Mouse (Mus musculus) thymus, adult 2 months (tissue): ENCODE data around the gene Colgalt1. TPM values are rescaled to one million over a fixed set of nuclear protein-coding genes. Genes with fewer than 3 reads are reported as not detected.

ENCODE experiments used
- DNase-seq: peaks from one replicate; pipeline ENCODE4 v3.0.0; 2021
- H3K27ac ChIP-seq: fragments of 200-500 bp; 2 replicates; pipeline ENCODE4 v1.5.1; 2012; ENCODE audit warnings: low read length, control low read depth; ENCODE audit not compliant: control insufficient read depth, insufficient read depth
- H3K27me3 ChIP-seq: fragments of 200-500 bp; 2 replicates; pipeline ENCODE4 v1.6.1; 2012; ENCODE audit warnings: mild to moderate bottlenecking, low read length, moderate library complexity, mixed read lengths; ENCODE audit not compliant: control insufficient read depth, insufficient read depth
- H3K36me3 ChIP-seq: fragments of 200-500 bp; 2 replicates; pipeline ENCODE4 v1.6.1; 2012; ENCODE audit warnings: mild to moderate bottlenecking, low read length, moderate library complexity; ENCODE audit not compliant: control insufficient read depth, insufficient read depth
- H3K4me1 ChIP-seq: fragments of 200-500 bp; replicated peaks from 2 replicates; pipeline ENCODE4 v1.6.1; 2012; ENCODE audit warnings: low read length; ENCODE audit not compliant: control insufficient read depth, insufficient read depth
- H3K4me3 ChIP-seq: fragments of 200-500 bp; 2 replicates; pipeline ENCODE4 v1.5.1; 2012; ENCODE audit warnings: mild to moderate bottlenecking, low read length, control low read depth, moderate library complexity; ENCODE audit not compliant: control insufficient read depth, insufficient read depth
- CTCF ChIP-seq: fragments of 200-500 bp; IDR thresholded peaks from 2 replicates; pipeline ENCODE4 v1.5.1; 2012; ENCODE audit warnings: mild to moderate bottlenecking, control low read depth, low read length, moderate library complexity, borderline replicate concordance; ENCODE audit not compliant: control insufficient read depth, poor library complexity, insufficient read depth; ENCODE audit errors: extremely low read depth
- POLR2A ChIP-seq: fragments of 200-500 bp; IDR thresholded peaks from 2 replicates; pipeline ENCODE4 v1.6.1; 2012; ENCODE audit warnings: mild to moderate bottlenecking, low read length, control low read depth, moderate library complexity; ENCODE audit not compliant: control insufficient read depth, poor library complexity, insufficient read depth; ENCODE audit errors: extremely low read depth
- WGBS: fragments of 180-500 bp; shearing (Covaris S2); methylation state at CpG from one replicate; pipeline ENCODE4 v1.1.7; 2018; 5-methylcytosine and 5-hydroxymethylcytosine counted together
- polyA plus RNA-seq: library from polyadenylated mRNA; depleted of rRNA; stranded (reverse); fragments of >200 nt; gene quantifications from 2 replicates; pipeline ENCODE4 v1.2.3, GENCODE M21; 2012

Colgalt1 gene
- polyA plus RNA-seq, 1 experiment, result 134 TPM

DNA sequence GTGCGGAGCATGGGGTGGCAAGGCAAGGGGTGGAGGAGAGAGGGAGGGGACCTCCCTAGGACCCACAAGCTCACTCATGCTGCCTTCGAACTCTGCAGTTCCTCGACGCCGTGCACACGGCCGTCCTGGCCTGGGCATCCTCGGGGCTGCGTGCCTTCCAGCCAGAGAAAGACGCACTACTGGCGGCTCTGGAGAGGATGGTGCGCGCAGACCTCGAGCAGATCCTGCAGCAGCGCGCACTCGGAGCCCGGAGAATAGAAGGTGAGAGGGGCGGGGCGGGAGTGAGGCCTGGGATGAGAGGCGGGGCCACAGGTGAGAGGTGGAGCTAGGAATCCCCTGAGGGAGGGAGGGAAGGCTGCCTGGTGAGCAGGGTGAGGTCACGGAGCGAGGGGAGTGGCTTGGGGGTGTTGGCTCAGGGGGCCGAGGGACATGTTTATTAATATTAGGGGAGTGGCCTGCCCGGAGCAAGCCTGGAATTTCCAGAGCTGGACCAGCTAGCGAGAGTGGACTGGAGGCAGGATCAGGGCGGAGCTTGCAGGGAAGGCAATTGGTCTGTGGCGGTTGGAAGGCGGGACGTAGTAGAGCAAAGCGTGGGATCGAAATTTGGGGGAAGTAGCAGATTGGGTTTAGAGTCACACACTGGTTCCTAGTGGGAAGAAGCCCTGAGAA, 8.0 kb upstream of the Colgalt1 start:
- no peak for TF ChIP-seq POLR2A
- no peak for TF ChIP-seq CTCF
- Histone ChIP-seq H3K36me3 (no peaks in the 10 kb centered on the region), H3K4me3 (peak overlapping the region; percentile 42), H3K4me1 (peaks cover 11% of the 10 kb centered on the region), H3K27me3 (no peaks in the 10 kb centered on the region), H3K27ac (no peak overlapping the region)
- no peak for DNase-seq
- 43% methylated on average over 32 of the region's 32 CpGs for WGBS

DNA sequence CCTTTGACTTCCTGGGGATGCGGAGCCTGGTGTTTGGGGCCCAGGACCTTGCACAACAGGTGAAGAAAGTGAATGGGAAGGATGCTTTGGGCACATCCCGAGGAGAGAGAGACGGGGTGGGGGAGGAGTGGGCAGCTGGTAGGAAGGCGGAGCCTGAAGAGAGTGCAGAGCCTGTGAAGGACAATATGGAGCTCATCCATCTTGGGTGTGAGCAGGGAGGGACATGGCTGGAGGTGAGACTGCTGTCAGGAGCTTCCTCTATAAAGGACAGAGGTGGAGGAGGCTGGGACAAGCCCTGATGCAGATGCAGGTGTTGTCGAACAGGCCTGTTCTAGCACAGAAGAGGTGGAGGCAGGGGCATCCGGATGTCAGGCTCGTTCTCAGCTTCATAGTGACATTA, 6.8 kb upstream of the Colgalt1 start:
- DNase-seq, result no peak
- 89% methylated on average over 7 of the region's 7 CpGs for WGBS
- Histone ChIP-seq H3K27me3 (no peaks in the 10 kb centered on the region), H3K4me1 (peaks cover 11% of the 10 kb centered on the region), H3K27ac (no peak overlapping the region), H3K4me3 (no peak overlapping the region), H3K36me3 (no peaks in the 10 kb centered on the region)
- TF ChIP-seq CTCF (no peak), POLR2A (no peak)

DNA sequence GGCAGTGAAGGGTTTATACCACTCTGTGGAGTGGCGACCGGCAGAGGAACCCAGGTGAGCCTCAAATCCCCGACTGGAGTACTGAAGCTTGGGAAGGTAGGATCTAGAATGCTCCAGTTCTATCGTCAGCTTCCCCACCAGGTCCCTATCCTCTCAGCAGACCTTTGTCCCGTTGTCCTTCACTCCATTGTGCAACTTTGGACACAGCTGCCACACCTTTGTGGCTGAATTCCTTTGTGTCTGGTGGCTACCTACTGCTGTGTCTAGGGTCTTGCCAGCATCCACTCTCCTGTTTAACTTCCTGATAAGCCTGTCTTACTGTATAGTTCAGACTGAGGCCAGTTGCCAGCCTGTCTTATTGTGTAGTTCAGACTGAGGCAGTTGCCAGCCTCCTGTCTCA, 1.3 kb downstream of the Colgalt1 start:
- TF ChIP-seq CTCF (no peak), POLR2A (no peak)
- Histone ChIP-seq H3K27me3 (no peaks in the 10 kb centered on the region), H3K27ac (no peak overlapping the region; the same call in 1 of the 2 replicates), H3K36me3 (no peaks in the 10 kb centered on the region), H3K4me1 (peaks cover 18% of the 10 kb centered on the region), H3K4me3 (peak overlapping the region; percentile 63)
- no peak for DNase-seq
- WGBS, result 43% methylated on average over 5 of the region's 5 CpGs

DNA sequence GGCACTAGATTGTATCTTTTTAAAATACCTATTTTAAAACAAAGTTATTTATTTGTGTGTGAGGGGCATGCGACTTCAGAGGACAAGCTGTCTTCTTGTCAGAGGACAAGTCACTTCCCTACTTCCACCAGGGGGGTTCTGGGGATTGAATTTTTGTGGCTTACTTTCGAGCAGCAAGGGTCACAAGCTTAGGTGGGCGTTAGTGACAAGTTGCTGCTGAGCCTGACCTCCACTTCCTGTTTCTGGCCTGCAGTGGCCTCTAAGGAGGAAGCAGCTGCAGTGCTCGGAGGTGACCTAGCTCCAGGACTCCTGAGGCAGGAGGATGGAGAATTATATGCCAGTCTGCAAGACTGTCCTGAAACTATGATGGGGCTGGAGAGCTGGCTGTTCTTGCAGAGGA, 2.6 kb downstream of the Colgalt1 start:
- H3K4me1 ChIP-seq, result peaks cover 18% of the 10 kb centered on the region
- no peak overlapping the region for H3K27ac ChIP-seq
- no peak overlapping the region for H3K4me3 ChIP-seq
- peaks cover 2% of the 10 kb centered on the region for H3K36me3 ChIP-seq
- no peak for DNase-seq
- TF ChIP-seq CTCF, result no peak
- no peak for TF ChIP-seq POLR2A
- H3K27me3 ChIP-seq, result no peaks in the 10 kb centered on the region
- 35% methylated on average over 4 of the region's 4 CpGs for WGBS

DNA sequence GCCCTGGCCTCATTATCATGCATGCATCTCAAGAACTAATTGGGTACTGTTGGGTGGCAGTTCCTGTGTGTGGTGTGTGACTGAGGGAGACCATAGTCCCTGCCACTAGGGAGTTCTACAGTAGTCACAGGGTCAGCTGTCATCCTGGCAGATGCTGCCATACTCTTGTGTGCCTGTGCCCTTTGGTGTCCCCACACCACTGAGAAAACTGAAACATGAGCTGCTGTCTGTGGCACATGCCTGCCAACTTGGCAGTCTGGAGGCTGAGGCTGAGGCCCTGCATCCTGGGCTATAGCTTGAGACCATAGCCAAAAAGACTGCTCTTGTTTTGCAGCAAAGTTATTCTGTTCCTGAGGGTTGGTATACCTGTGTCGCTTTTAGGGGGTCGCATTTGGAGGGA, 9.0 kb downstream of the Colgalt1 start:
- Histone ChIP-seq H3K4me3 (no peak overlapping the region), H3K36me3 (peaks cover 21% of the 10 kb centered on the region), H3K27me3 (no peaks in the 10 kb centered on the region), H3K4me1 (no peaks in the 10 kb centered on the region), H3K27ac (no peak overlapping the region)
- no peak for DNase-seq
- WGBS, result 96% methylated on average over 2 of the region's 2 CpGs
- no peak for TF ChIP-seq POLR2A

DNA sequence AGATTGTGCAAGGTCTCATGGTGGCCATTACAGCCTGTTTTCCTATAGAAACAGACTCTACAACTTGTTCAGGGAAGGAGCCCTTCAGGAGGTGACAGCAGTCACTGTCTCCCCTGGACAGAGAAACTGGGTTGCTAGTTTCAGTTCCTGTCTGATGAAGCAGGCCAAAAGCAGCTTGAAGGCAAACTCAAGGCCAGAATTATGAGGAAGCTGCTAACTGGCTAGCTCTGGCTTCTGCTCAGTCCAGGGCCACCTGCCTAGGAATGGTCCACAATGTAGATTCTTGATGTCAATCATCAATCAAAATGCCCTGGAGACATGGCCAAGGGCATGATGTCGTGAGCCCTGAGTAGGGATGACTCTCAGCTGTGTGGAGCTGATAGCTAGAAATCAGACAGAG, 14.3 kb downstream of the Colgalt1 start:
- no peak for TF ChIP-seq CTCF
- no peak for TF ChIP-seq POLR2A
- DNase-seq, result no peak
- Histone ChIP-seq H3K36me3 (peaks cover 15% of the 10 kb centered on the region; the same call in 1 of the 2 replicates), H3K27ac (no peak overlapping the region), H3K4me3 (no peak overlapping the region), H3K27me3 (no peaks in the 10 kb centered on the region), H3K4me1 (peaks cover 25% of the 10 kb centered on the region)
- 83% methylated on average over 1 of the region's 1 CpGs for WGBS

DNA sequence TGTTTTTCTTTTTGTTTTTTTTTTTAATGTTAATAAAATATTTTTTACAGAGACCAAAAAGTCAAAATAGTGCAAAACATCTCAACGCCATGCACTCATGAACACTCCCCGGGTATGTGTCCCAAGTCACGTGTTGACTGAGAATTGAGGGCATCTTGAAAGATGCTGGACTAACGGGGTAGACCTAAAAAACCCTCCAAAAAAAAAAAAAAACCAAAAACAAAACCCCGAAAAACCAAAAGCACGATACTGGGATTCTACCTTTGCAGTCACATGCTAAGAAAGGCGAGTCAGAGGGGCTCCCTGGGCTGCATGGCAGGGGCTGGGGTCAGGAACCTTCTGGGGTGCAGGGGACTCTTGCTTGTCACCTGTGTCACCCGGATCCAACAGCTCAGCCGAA, 16.0 kb downstream of the Colgalt1 start:
- Histone ChIP-seq H3K36me3 (peaks cover 12% of the 10 kb centered on the region; the same call in 1 of the 2 replicates), H3K27ac (no peak overlapping the region)
- 88% methylated on average over 9 of the region's 9 CpGs for WGBS

More for the DNA sequence above, 16.0 kb downstream of the Colgalt1 start:
- Histone ChIP-seq H3K27me3 (no peaks in the 10 kb centered on the region), H3K4me3 (no peak overlapping the region), H3K4me1 (peaks cover 26% of the 10 kb centered on the region)
- TF ChIP-seq CTCF (no peak), POLR2A (no peak)
- no peak for DNase-seq
